Mouse (Mus musculus): ENCODE measurements at regions not wholly inside any gene's neighbourhood (a gene's known extent, or its start where the extent isn't known, plus 50 kb on each side); places are given as distances from the start of the nearest gene placed in this dataset.
"Not testable (repeated sequence)": the region's sequence is repeated elsewhere in the genome, so short reads cannot be mapped to it uniquely, and the experiment has no call there.

GRCm38 (mm10) chr9:48058599-48058998 lies 103.2 kb upstream of the Nxpe4 start:
- no peaks in the 10 kb centered on the region for H3K27me3 ChIP-seq
- no peak overlapping the region for H3K9ac ChIP-seq
- H3K27ac ChIP-seq, result no peak overlapping the region
- H3K4me1 ChIP-seq, result peaks cover 5% of the 10 kb centered on the region; the same call in 1 of the 2 replicates
- no peak overlapping the region for H3K4me2 ChIP-seq
- 42% methylated on average over 8 of the region's 8 CpGs for WGBS
- ATAC-seq (ENCODE audit: insufficient number of reproducible peaks, low FRiP score, low TSS enrichment, low read depth), result no peak
- H3K9me3 ChIP-seq, result no peaks in the 10 kb centered on the region
- no peak overlapping the region for H3K4me3 ChIP-seq
- H3K36me3 ChIP-seq, result no peaks in the 10 kb centered on the region

GRCm38 (mm10) chr9:48059549-48060165 lies 102.2 kb upstream of the Nxpe4 start:
- H3K27ac ChIP-seq, result no peak overlapping the region
- H3K4me2 ChIP-seq, result no peak overlapping the region
- no peaks in the 10 kb centered on the region for H3K36me3 ChIP-seq
- H3K9ac ChIP-seq, result no peak overlapping the region
- 83% methylated on average over 10 of the region's 10 CpGs for WGBS
- peaks cover 5% of the 10 kb centered on the region; the same call in 1 of the 2 replicates for H3K4me1 ChIP-seq
- no peaks in the 10 kb centered on the region for H3K27me3 ChIP-seq
- H3K9me3 ChIP-seq, result no peaks in the 10 kb centered on the region
- H3K4me3 ChIP-seq, result no peak overlapping the region
- no peak for ATAC-seq (ENCODE audit: insufficient number of reproducible peaks, low FRiP score, low TSS enrichment, low read depth)

- no peaks in the 10 kb centered on the region for H3K9me3 ChIP-seq
- no peak overlapping the region for H3K4me2 ChIP-seq
- no peak overlapping the region for H3K4me3 ChIP-seq
- no peak for ATAC-seq (ENCODE audit: insufficient number of reproducible peaks, low FRiP score, low TSS enrichment, low read depth)
- 84% methylated on average over 4 of the region's 4 CpGs for WGBS
- no peak overlapping the region for H3K27ac ChIP-seq
- no peaks in the 10 kb centered on the region for H3K27me3 ChIP-seq
- H3K36me3 ChIP-seq, result no peaks in the 10 kb centered on the region
- H3K9ac ChIP-seq, result no peak overlapping the region
- H3K4me1 ChIP-seq, result peaks cover 3% of the 10 kb centered on the region; the same call in 1 of the 2 replicates
Observed at GRCm38 (mm10) chr9:48060996-48061395, 100.8 kb upstream of the Nxpe4 start.

GRCm38 (mm10) chr9:48066730-48067345 lies 95.0 kb upstream of the Nxpe4 start:
- no peak overlapping the region for H3K27ac ChIP-seq

GRCm38 (mm10) chr9:48072592-48072991 lies 89.2 kb upstream of the Nxpe4 start:
- 89% methylated on average over 1 of the region's 1 CpGs for WGBS
- H3K4me2 ChIP-seq, result no peak overlapping the region
- no peaks in the 10 kb centered on the region for H3K4me1 ChIP-seq
- H3K9me3 ChIP-seq, result no peaks in the 10 kb centered on the region
- H3K36me3 ChIP-seq, result no peaks in the 10 kb centered on the region
- no peaks in the 10 kb centered on the region for H3K27me3 ChIP-seq
- no peak for ATAC-seq (ENCODE audit: insufficient number of reproducible peaks, low FRiP score, low TSS enrichment, low read depth)
- H3K27ac ChIP-seq, result no peak overlapping the region
- H3K4me3 ChIP-seq, result no peak overlapping the region
- H3K9ac ChIP-seq, result no peak overlapping the region

More at GRCm38 (mm10) chr9:48066730-48067345, 95.0 kb upstream of the Nxpe4 start:
- Histone ChIP-seq H3K27me3 (no peaks in the 10 kb centered on the region), H3K36me3 (no peaks in the 10 kb centered on the region), H3K4me3 (no peak overlapping the region), H3K9me3 (no peaks in the 10 kb centered on the region), H3K9ac (no peak overlapping the region), H3K4me1 (no peaks in the 10 kb centered on the region), H3K4me2 (no peak overlapping the region)
- 56% methylated on average over 7 of the region's 7 CpGs for WGBS
- ATAC-seq (ENCODE audit: insufficient number of reproducible peaks, low FRiP score, low TSS enrichment, low read depth), result no peak

GRCm38 (mm10) chr9:48073096-48073495 lies 88.7 kb upstream of the Nxpe4 start:
- H3K9me3 ChIP-seq, result no peaks in the 10 kb centered on the region
- no peak overlapping the region for H3K4me2 ChIP-seq
- no peaks in the 10 kb centered on the region for H3K36me3 ChIP-seq
- H3K4me1 ChIP-seq, result no peaks in the 10 kb centered on the region
- no peak overlapping the region for H3K9ac ChIP-seq
- no peak overlapping the region for H3K4me3 ChIP-seq
- ATAC-seq (ENCODE audit: insufficient number of reproducible peaks, low FRiP score, low TSS enrichment, low read depth), result no peak
- no peaks in the 10 kb centered on the region for H3K27me3 ChIP-seq
- H3K27ac ChIP-seq, result no peak overlapping the region
- WGBS, result 73% methylated on average over 2 of the region's 2 CpGs

GRCm38 (mm10) chr9:48075661-48076240 lies 86.1 kb upstream of the Nxpe4 start:
- ATAC-seq (ENCODE audit: insufficient number of reproducible peaks, low FRiP score, low TSS enrichment, low read depth), result no peak
- Histone ChIP-seq H3K4me1 (no peaks in the 10 kb centered on the region), H3K36me3 (no peaks in the 10 kb centered on the region), H3K4me3 (no peak overlapping the region), H3K27ac (no peak overlapping the region), H3K9ac (no peak overlapping the region), H3K4me2 (no peak overlapping the region), H3K9me3 (no peaks in the 10 kb centered on the region), H3K27me3 (no peaks in the 10 kb centered on the region)
- 56% methylated on average over 5 of the region's 5 CpGs for WGBS

GRCm38 (mm10) chr9:48082461-48082860 lies 79.4 kb upstream of the Nxpe4 start:
- 72% methylated on average over 6 of the region's 6 CpGs for WGBS
- Histone ChIP-seq H3K36me3 (no peaks in the 10 kb centered on the region), H3K9ac (no peak overlapping the region), H3K4me3 (no peak overlapping the region), H3K27me3 (no peaks in the 10 kb centered on the region), H3K27ac (no peak overlapping the region), H3K9me3 (no peaks in the 10 kb centered on the region), H3K4me2 (no peak overlapping the region), H3K4me1 (no peaks in the 10 kb centered on the region)
- ATAC-seq (ENCODE audit: insufficient number of reproducible peaks, low FRiP score, low TSS enrichment, low read depth), result no peak

GRCm38 (mm10) chr9:48084196-48084595 lies 77.6 kb upstream of the Nxpe4 start:
- H3K27ac ChIP-seq; H3K9ac ChIP-seq; H3K9me3 ChIP-seq; H3K4me1 ChIP-seq; H3K4me3 ChIP-seq; H3K27me3 ChIP-seq; H3K4me2 ChIP-seq; H3K36me3 ChIP-seq; ATAC-seq (ENCODE audit: insufficient number of reproducible peaks, low FRiP score, low TSS enrichment, low read depth): not testable (repeated sequence)
- 63% methylated on average over 5 of the region's 5 CpGs for WGBS

- Histone ChIP-seq H3K27me3 (no peaks in the 10 kb centered on the region), H3K27ac (no peak overlapping the region), H3K4me3 (no peak overlapping the region), H3K9ac (no peak overlapping the region), H3K4me2 (no peak overlapping the region), H3K36me3 (no peaks in the 10 kb centered on the region), H3K4me1 (no peaks in the 10 kb centered on the region), H3K9me3 (no peaks in the 10 kb centered on the region)
- no peak for ATAC-seq (ENCODE audit: insufficient number of reproducible peaks, low FRiP score, low TSS enrichment, low read depth)
- WGBS, result 80% methylated on average over 5 of the region's 5 CpGs
Observed at GRCm38 (mm10) chr9:48089661-48090060, 72.2 kb upstream of the Nxpe4 start.

GRCm38 (mm10) chr9:48094756-48095155 lies 67.1 kb upstream of the Nxpe4 start:
- Histone ChIP-seq H3K9me3 (no peaks in the 10 kb centered on the region), H3K4me2 (no peak overlapping the region), H3K27ac (no peak overlapping the region), H3K9ac (no peak overlapping the region), H3K27me3 (no peaks in the 10 kb centered on the region), H3K36me3 (no peaks in the 10 kb centered on the region), H3K4me3 (no peak overlapping the region), H3K4me1 (no peaks in the 10 kb centered on the region)
- ATAC-seq (ENCODE audit: insufficient number of reproducible peaks, low FRiP score, low TSS enrichment, low read depth), result no peak
- WGBS, result 86% methylated on average over 2 of the region's 2 CpGs

GRCm38 (mm10) chr9:48099846-48100245 lies 62.0 kb upstream of the Nxpe4 start:
- no peak overlapping the region for H3K9ac ChIP-seq
- H3K4me1 ChIP-seq, result no peaks in the 10 kb centered on the region
- no peak overlapping the region for H3K4me3 ChIP-seq
- no peaks in the 10 kb centered on the region for H3K36me3 ChIP-seq
- no peaks in the 10 kb centered on the region for H3K27me3 ChIP-seq
- 51% methylated on average over 4 of the region's 4 CpGs for WGBS
- no peaks in the 10 kb centered on the region for H3K9me3 ChIP-seq
- no peak overlapping the region for H3K27ac ChIP-seq
- ATAC-seq (ENCODE audit: insufficient number of reproducible peaks, low FRiP score, low TSS enrichment, low read depth), result no peak
- H3K4me2 ChIP-seq, result no peak overlapping the region

All from limb, embryonic 15.5 days (tissue).